Mouse (Mus musculus): ENCODE measurements around the gene Abcb1b. TPM values are rescaled to one million over a fixed set of nuclear protein-coding genes. Genes with fewer than 3 reads are reported as not detected.
"Not testable (repeated sequence)": the region's sequence is repeated elsewhere in the genome, so short reads cannot be mapped to it uniquely, and the experiment has no call there.

The Abcb1b gene
- polyA plus RNA-seq, 3 experiments from 2014 or later = 11.1 to 15.5 (median 13.6) TPM

DNA sequence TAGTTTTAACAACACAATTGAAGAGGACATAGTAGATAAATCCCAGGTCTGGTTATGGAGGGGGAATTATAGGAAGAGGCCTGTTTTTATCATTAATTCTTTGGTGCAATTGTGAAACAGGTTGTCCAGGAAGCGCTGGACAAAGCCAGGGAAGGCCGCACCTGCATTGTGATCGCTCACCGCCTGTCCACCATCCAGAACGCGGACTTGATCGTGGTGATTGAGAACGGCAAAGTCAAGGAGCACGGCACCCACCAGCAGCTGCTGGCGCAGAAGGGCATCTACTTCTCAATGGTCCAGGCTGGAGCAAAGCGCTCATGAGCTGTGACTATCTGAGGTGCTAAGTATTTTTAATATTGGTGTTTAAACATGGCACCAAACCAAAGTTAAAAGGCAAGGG, 67.7 kb downstream of the Abcb1b start:
- ATAC-seq = not testable (repeated sequence)

DNA sequence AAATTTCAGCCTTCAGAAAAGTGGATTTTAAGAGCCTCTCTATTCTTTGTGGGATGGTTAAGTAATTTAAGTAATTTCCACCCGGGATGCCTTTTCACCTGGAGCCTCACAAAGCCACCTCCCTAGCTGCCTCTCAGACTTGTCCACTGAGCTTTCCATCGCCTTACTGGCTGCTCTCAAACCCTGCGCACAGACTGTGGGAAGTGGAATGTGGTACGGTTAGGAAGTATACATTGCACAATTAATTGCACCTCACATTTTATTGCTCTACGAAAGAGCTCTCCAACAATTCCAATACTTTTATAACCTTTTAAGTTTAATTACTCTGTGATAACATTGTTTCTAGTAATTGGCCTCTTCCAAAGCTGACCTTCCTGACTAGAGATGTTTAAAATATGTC, 68.4 kb downstream of the Abcb1b start:
- ATAC-seq = no peak

DNA sequence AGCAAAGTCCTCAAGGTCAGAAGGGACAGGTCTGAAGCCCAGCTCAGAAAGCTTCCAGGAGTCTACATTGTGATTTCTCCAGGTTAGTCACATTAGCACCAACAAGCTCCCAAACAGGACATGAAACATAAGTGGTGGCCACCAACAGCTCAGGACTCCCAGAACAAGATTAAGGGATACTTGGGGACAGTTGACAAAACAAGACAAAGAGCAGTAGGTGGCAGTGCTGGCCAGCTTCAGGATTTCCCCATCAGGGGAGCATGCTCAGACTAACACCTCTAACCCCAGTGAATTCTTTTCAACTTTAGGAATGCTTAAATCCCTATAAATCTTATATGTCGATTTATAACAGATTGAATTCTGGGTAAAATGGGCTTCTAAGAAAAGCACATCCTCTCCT, 70.1 kb downstream of the Abcb1b start:
- ATAC-seq = no peak

DNA sequence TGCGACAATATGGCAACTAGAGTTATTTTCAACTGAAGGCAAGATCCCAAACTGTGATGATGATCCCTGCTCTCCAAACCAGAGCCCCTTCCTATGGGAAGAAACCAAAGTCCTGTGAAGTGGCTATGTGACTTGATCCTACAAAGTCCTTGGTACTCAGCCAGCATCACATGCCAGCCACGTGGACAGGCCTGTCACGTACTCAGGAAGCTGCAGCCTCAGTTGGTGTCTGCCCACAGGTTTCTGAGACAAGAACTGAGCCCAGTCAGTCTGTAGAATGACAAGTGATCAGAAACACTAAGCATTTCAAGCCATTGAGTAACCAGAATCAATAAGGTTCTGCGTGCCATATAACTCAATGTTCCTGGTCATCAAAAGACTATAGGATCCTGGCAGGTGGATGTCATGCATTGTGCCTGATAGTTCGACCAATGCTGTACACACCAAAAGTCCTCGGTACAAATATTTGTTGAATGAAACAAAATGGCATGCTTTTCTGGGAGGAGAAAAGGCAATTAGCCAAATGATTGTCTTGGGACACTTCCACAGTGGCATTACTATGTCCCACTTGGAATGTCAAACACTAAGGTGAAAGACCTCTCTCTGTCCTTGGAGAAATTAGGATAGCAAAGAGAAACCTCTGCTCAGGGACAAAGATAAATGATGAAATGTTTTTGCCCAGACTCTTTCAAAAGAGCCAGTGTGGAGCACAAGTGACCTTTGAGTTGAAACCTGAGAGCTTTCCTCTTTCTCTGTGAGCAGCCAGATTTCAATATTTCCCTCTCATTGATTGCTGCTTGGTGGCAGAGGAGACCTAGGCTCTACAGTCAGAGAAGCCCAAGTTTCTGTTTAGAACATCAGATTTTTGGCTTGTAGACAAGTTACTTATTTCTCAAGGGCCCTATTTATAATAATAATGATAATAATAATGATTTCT, 75.3 kb downstream of the Abcb1b start:
- no peak for ATAC-seq

DNA sequence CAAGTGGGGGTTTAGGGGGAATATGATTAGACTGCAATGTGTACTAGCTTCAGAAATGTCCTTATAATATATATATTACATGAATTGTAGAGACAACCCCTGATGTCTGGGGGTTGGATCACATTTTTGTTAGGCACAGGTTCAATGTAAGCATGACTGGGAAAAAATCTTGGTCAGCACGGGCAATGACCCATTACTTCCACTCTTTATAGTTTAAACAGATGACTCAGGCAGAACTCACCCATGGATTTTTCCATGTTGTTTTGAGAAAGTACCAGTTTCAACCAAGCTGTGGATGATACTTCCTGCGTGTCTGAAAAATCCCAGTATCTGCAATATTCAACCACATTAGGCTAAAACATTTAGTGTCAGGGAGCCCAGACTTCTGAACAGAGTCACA, 79.1 kb downstream of the Abcb1b start:
- no peak for ATAC-seq

DNA sequence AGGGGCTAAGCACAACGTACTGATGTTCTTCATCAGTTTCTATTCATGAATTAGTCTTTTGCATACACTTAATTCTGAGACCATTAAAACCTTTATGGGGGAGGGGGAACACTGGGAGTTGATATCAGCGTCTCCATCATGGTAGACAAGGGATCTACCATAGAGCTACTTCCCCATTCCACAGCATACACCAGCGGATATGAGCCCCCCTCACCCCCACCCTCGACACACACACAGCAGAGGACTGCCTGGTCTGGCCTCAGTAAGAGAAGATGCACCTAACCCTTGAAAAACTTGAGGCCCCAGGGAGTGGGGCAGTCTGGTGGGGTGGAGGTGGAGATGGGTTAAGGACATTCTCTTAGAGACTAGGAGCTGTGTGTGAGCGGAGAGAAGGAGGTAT, 79.9 kb downstream of the Abcb1b start:
- no peak for ATAC-seq

DNA sequence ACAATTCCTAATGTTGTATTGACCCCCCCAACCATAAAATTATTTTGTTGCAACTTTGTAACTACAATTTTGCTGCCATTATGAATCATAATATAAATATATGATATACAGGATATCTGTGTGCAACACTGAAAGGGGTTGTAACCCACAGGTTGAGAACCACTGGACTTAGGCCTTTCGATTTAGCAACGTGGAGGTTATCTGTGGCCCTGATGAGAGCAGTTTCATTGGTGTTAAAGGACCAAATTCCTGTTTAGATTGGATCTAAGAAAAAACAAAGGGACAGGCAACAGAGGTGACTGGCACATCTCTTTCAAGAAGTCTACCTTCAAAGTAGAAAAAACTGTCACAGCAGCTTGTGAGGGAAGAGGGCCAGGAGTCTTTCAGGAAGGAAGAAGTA, 87.9 kb downstream of the Abcb1b start:
- no peak for ATAC-seq

DNA sequence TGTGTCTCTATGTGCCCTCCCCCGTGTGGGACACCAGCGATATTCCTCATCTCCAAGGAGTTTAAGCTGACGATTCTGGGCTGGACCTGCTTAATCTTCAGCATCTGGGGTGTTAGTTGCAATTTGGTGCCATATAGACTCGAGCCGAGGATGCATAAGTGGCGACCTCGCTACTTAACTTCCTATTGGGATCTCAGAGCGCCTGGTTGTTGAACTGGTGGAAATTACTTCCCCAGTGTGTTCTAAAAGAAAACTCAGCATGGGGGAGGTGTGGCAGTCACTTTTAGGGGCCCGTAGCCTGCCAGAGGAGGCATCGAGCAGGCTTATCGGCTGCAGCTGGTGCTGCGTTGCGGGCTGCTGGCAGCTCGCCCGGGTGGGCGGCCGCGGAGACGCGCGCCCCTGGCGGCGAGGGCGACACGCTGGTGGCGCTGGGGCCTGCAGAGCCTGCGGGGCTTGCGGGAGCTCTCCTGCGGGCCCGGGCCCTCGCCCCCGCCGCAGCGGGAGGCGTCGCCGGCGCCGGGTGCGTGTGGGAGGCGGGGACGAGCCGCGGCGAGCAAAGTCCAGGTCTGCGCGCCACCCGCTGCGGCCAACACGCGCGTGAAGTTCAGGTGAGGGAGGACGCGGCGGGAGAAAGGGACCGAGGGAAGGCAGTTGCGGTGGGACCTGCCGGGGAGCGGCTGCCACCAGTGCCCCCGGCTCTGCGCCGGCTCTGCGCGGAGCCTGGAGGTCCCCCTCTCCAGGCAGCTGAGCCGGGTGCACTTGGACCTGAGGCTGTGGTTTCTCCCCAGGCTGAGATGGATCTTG, 95.6 kb downstream of the Abcb1b start, which contains the start of gene Abcb4:
Gene Abcb4 (plus strand): TSS at position 418 of the 804 bp plus-strand sequence.
- peak; percentile 79 for ATAC-seq

DNA sequence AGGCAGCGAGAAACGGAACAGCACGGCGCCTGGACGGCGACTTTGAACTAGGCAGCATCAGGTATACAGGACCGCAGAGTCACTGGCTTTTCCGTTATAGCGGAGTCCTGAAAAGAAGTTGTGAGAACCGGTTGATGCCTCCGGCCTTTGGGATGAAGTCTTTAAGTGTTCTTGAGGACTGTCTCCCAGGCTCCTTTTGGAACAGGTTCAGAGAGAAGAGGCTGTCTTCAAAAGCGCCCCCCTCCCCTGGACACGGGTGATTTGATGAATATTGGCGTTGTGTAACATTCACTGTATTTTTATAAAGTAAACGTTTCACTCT, 96.1 kb downstream of the Abcb1b start:
- ATAC-seq = peak; percentile 46

DNA sequence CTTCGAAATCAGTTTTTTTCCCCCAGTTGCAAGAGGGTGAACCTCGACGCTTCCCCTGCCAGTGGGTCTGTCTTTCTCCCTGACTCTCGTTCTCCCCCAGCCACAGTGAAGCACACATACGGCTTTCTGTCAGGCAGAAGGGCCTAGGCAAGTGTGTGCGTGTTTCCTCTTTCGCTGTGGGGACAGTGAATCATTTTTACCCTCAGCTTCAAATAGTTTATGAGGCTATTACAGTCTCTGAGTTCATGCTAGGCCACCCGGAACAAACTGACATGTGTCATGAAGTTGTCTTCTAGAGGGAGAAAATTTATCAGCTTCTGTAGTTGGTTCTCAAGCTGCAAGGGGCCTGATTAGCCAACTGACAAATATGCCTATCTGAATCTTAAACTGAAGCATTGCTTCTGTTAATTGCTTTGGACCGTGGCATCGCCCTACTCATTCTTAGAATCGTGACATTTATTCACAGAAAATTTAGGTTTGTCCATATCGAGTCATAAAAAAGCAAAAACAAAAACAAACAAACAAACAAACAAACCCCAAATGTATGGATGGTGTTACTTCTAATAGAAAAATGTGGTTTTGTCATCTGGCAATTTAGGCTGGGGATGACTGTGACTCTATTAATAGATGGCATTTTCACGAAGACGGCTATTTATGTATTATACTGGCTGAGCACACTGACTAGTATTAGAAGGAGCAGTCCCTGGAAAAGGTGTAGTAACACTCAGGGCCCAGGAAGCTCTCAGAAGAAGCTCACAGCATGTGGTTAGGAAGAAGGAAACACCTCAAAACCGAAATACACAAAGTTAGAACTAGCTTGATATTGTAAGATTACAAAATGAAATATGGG, 96.9 kb downstream of the Abcb1b start:
- no peak for ATAC-seq

DNA sequence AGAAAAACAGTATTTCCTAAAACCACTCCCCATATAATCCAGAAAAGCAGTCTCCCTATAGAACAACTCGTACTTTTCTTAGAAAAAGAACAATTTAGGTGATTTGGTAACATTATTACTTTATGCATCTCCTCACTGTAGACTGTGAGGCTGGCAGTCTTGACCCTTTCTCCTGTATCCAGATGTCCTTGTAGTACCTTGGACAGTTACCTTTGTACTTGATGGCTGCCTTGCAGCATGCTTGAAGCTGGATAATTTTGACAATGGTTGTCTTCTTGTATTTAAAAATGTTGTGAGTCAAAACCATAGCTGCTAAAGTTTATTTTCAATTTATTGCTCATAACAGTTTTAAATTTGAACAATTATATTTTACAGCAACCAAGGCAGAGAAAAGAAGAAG, 98.3 kb downstream of the Abcb1b start:
- ATAC-seq = no peak

DNA sequence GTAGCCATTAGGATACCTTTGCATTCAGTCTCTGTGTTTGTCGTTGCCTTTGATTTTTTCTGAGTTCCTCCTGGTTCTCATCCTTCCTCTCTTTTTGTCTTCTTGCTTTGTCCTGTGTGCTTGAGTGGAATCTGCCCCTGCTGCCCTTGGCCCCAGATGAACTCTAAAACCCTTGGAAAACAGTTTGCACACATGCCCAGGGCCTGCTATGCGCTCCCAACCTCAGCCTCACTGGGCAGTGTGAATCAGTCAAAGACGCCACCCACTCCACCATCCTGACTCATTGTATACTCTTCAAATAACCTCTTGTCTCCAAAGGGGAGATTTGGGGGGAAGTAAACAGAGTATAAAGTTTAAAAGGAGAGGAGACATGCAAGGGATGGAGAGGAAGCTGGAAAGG, 100.3 kb downstream of the Abcb1b start:
- ATAC-seq = no peak

DNA sequence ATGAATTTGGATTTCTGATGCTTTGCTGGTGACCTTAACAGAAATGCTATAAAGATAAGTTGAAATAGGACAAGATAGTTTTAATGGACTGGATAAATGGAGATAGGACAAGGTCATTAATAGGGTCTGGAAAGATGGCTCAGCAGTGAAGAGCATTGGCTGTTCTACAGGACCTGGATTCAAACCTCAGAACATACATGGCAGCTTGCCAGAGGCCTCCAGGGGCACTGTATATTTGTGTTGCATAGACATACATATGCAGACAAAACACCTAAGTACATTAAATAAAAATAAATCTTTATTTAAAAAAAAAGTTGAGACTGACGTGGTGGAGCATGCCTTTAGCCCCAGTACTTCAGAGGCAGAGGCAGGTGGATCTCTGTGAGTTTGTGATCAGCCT, 103.1 kb downstream of the Abcb1b start:
- no peak for ATAC-seq

DNA sequence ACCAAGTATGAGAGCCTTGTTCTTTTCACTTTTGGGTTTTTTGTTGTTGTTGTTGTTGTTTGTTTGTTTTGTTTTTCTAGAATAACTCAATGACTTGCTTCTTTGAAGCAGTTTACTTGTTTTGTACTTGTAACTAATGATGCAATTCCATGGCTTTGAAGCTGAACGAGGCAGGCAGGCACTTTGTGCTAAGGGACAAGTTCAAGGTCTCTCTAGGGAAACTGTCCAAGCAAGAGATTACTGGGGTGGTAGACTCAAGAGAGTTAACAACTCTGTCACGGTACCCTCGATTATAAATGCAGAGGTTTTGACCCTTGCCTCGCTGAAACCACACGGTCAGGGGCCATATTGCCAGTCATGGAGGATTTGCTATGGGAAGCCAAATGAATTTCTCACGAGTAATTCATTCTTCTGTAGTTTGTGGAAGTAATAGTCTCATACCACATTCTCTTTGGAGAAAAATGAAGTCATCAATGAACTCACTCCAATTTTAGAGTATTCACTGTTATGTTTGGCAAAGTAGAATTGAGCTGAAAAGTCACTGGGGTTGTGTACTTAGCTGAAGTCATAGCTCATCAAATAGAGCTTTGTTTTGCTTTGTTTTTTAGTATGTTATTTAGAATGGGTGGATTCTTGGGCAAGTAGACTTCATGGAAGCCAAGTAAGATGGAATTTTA, 104.3 kb downstream of the Abcb1b start:
- ATAC-seq = no peak

DNA sequence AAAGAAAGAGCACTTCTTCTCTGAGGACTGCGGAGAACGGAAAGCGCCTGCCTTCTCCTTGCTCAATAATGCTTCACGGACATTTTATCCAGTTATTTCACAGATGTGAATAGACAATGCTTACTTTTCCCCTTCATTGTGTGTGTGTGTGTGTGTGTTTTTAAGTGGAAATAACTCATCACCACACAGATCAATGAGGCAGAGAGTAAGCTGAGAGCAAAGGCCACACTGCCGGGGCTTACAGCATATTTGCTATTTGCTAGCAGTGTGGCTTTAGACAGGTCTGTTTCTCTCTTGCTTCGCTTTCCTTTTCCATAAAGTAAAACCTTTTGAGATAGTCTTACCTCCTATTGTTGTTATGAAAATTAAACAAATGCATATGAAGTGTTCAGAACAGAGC, 106.6 kb downstream of the Abcb1b start:
- ATAC-seq = no peak

DNA sequence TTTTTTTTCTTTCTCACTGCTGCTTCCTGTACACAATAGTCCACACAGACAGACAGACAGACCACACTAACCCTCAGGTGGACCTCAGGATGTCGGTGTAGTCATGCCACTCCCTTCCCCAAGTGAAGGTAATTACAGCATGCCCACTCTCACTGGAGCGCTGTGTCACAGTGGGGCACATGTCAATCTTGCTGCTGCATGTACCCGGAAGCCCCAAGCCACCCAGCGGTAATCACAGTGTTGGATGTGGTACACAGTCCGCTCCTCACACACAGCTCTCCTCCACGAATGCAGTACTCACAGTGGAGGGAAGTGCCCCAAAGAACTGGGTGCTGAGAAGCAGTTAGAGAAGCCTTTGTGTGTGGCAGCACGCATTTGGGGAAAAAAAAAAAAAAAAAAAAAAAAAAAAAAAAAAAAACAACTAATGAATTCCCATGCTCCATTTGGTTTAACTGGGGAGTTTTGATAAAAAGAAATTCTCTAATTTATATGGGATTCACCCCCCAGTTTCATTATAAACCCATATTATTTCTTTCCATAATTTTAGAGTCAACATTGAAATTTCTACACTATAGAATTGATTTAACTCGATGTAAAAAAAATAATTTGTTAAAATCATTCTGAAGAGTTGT, 113.7 kb downstream of the Abcb1b start:
- peak; percentile 43 for ATAC-seq

Other genes starting within 250 kb of the Abcb1b start
- gene Rundc3b, start 175.2 kb upstream of the Abcb1b start, polyA plus RNA-seq (2017; shearing (Covaris generic)) = 1 to 10 TPM; 2.1 to 3.8 (median 2.9) TPM
- 10 to 100 TPM; 28.5 to 43.6 (median 33.0) TPM for gene Abcb1a, start 138.1 kb upstream of the Abcb1b start, polyA plus RNA-seq (2017; shearing (Covaris generic))
- 1 to 10 TPM in 1 of 3 experiments, under 1 TPM in 1, not detected in 1; 0.77 to 1.0 TPM for gene Abcb4, start 95.6 kb downstream of the Abcb1b start, polyA plus RNA-seq (2017; shearing (Covaris generic))
- 100 to 1,000 TPM in 1 of 3 experiments, 10 to 100 TPM in 2; 64.9 to 114 (median 81.6) TPM for gene Crot, start 199.2 kb downstream of the Abcb1b start, polyA plus RNA-seq (2017; shearing (Covaris generic))

Measured in inflammation-experienced regulatory T-cells, adult 6 months (primary cell).